Mouse (Mus musculus): Measurements from ENCODE around the gene Ric1.

Gene Ric1

DNA sequence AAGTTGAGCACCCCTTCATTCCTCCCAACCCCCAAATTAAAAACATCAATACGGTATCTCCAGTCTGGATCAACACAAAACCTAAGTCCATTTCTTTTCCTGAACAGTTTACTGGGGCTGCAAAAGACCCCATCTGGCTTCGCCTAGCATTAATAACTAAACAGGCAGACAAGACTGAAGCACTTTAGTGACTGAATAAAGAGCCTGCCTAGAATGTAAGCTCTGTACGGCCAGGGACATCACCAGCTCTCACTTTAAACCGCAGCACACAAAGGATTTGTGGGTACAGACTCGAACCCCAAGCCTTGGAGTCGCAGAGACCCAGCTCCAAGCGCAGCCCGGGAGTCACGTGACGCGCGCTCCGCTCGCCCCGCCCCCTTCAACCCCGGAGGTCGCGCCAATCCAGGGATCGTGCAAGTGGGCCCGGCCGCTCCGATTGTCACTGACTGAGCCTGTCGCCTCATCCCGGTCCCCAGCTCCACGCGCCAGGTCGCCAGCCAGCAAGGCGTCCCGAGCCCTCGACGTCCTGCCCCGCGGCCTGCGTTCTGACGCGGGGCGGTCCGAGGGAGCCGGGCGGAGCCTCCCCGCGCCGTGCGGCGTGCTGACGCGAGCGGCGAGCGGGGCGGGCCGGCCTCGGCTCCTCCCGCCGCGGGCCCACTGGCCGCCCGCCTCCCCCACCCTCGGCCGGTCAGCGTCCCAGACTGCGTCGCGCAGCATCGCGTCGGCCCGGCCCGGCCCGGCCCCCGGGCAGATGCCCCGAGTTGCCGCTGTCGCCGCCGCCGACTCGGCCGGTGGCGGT, at the start of gene Ric1:
Ric1 (plus strand) TSS at position 646 of the 799 bp plus-strand sequence.
- peak; percentile 85 to 88 for DNase-seq (ENCODE audit: low spot score in 2 of 2)

DNA sequence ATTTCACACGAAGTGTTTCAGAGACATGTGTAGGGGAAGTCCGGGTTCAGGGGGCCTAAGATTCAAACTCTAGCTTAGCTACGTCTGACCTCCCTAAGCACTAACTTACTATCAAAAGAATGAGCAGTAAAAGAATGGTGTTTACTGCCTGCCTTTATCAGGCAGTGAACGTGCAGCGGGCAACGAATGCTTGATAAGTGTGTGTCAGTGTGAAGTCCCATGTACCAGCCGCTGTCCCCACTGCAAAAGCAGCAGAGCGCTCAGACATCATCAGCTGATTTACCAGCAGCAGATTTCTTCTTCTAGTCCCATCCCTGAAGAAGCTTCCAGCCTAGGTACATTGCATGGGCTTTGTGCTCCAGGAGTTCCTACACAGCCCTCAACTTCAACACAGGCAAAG, 49.7 kb upstream of the Ric1 start:
- DNase-seq (ENCODE audit: low spot score in 2 of 2) = no peak

DNA sequence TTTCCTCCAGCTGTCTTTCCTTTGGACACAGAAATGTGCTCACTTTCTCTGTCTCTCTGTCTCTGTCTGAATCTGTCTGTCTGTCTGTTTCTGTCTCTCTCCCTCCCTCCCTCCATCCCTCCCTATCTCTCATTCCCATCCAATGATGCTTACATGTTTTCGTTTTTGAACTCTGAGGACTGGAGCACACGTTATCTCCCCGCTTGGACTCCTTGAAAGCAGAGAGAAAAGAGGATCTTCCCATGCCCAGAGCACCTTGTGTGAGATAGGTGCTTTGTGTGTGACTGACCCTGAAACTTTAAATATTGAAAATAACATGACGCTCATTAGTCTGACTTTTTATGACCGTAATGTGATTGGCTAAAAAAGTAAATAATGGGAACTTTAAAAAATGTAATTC, 49.1 kb upstream of the Ric1 start:
- DNase-seq (ENCODE audit: low spot score in 2 of 2) = no peak

DNA sequence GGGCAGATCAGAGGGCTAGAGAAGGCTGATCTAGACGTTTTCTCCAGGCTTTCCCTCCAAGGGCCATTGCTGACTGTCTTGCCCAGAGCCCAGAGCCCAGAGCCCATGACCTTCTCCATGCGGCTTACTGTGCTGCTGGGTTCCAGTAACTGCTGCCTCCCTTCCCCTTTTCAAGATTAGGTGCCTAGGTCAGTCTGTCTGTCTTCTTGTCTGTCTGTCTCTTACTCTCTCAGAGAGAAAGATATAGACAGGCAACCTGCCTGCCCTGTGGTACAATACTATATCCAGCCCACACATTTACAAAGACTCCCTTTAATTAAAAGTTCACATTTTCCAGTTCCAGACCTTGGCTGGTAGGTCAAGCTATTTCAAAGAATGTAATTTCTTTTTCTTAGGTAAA, 47.3 kb upstream of the Ric1 start:
- no peak for DNase-seq (ENCODE audit: low spot score in 2 of 2)

DNA sequence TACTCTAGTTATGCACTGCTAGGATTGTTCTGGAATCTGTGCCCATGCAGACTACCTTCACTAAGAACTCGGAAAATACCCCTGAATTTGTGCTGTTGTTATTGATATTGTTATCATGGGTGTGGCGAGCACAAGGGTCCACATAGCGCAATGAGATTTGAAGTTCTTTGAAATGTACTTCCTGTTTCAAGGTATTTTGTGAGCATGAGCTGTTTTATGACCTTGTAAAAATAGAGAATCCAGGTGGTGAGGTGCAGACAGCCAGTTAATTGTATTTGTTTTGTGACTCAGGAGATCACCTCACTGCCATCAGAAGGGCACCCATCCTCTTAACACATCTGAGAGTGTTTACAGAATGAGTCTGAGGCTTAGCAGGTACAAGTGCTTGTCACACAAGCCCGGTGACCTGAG, 46.9 kb upstream of the Ric1 start:
- no peak for DNase-seq (ENCODE audit: low spot score in 2 of 2)

DNA sequence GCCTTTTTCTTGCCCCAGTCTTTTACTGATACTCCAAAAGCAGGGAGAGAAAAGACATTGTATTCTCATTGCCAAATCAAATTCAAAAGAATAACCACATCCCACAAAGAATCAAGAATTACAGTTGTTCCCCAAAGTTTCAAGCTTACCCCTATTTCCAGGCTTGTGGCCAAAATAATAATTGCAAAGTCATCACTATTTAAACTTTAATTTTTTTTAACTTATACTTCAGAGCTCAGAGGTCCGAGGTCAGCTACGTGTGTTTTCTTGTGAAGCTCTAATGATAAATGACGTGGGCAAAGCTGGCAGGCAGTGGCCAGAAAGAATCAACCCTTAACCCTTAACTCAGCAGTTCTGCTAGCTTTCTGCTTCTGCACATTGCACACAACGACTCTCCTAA, 43.5 kb upstream of the Ric1 start:
- no peak for DNase-seq (ENCODE audit: low spot score in 2 of 2)

DNA sequence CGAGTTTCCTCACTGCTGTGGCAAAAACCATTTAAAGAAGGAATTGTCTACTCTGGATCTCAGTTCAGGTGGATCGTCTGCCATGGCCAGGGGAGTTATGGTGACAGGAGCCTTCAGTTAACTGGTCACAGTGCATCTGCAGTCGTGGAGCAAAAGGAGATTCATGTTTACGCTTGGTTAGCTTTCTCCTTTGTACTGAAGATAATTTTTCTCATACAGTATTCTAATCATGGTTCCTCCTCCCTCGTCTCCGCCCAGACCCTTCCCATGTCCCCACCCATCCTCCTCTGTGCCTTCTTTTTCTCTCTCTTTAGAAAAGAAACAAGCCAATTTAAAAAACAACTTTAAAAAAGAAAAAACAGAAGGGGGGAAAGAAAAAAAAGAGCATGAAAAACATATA, 40.5 kb upstream of the Ric1 start:
- DNase-seq (ENCODE audit: low spot score in 2 of 2) = no peak

DNA sequence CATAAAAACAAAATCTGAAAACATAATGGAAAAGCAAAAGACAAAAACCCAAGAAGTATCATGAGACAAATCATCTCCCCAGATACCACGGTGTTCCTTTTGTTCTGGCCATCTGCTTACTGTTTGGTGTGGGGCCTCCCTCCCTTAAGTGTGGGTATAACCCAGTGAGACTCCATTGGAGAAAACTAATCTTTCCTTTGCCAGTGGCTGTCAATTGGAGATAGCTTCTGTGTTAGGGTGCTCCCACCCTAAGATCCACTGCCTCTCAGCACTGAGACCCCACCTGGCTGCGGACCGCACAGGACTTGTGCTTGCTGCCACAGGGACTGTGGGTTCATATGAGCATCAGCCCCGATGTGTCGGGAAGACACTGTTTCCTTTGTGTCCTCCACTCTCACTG, 39.9 kb upstream of the Ric1 start:
- DNase-seq (ENCODE audit: low spot score in 2 of 2) = no peak

DNA sequence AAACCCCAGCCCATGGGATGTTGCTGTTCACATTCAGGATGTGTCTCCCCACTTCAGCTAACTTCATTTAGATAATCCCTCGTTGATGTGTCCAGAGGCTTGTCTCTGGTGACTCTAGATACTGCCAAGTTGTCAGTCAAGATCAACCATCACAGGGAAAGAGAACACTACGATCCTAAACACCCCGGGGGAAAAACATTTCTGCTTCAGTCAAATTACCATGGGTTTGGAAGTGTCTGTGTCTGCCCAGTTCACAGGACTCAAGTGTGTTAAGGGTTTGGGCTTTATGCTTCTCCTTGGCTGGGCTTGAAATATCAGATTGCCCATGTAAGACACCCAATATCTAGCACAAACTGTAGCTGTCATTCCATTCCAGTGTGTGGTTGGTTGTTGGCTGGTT, 39.4 kb upstream of the Ric1 start:
- DNase-seq (ENCODE audit: low spot score in 2 of 2) = no peak

DNA sequence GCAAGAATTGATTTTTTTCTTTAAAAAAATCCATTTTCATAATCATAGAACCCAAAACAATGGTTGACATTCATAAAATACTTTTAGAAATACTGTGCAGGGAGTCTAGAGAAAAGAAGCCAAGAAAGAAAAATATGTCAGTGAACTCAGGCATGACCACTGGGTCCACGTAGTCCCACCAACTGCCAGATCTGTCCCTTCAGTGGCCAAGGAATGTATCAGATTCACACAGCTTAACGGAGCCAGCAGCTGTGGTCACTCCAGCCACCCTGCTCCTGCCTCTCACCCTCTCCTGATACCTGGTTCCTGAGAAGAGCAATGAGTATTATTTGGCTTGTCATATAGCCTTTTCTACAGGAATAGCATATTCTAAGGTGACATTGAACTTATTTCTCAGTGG, 38.7 kb upstream of the Ric1 start:
- DNase-seq (ENCODE audit: low spot score in 2 of 2) = no peak

DNA sequence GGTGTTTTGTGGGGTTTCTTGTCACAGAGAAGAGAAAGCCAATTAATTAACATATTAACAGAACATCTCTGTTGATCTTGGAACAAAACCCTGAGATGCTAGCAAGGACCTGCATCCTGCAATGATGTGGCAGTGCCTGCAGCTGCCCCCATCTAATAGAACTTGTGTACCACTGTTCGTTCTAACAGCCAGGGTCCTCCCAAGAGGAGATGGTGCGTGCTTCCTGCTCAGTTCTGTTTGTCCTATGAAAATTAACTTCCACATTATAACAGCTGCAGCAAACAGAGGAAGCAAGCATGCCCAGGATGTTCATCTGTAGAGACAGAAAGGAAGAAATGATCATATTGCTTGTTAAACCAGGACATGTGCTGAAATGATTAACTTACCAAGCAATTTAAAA, 37.5 kb upstream of the Ric1 start:
- no peak for DNase-seq (ENCODE audit: low spot score in 2 of 2)

DNA sequence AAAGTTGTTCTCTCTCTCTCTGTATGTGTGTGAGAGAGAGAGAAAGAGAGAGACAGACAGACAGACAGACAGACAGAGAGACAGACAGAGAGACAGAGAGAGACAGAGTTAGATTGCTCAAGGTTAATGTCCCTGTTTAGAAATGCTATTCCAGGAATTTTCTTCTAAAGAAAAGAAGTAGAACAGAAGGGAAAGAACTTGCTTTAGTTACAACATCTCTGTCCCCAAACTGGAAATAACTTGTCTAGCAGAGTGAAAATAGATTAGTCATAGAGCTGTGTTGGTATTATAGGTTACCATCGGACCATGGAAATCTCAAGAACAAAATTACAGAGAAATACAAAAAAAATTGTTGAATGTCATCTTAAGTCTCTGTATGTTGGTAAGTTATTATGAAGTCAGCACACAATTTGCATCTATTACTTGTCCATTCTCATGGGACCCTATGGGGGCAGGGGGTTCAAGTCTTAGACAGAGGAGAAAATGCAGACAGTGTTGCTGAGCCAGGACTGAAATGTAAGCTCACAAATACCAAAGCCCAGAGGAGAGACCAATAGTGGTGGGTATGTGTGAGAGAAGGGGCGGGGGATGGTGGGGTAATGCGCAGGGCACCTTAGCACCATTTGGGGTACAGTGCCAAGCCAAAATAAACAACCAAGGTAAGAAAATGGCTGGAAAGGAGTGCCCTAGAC, 36.7 kb upstream of the Ric1 start:
- DNase-seq (ENCODE audit: low spot score in 2 of 2) = no peak

DNA sequence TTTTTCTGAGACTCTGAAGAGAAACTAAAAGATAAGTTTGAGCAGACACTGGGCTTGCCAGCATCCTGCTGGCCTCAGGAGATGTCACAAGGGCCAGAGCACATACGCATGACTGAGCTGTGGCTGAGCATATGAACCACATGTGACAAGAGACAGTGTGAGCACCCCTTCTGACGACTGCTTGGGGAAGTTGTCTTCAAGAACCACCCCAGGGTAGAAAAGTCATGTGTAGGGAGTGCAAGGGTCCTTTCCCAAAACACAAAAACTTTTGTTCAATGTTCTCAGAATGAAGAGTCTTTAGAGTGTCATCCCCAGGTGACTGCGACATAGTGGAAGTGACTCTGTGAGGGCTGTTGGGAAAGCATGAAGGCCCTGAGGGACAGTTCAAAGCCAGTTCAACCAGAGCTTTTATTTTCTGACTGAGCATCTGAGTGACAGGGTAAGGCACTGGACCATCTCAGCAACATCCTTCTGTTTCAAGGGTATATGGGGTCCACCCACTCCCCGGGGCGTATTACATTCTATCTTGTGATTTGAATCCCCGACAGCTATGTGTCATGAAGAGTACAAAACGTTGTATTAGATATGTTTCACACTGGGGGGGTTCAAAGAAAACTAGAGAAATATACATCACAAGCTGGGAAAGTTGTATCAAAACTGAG, 35.4 kb upstream of the Ric1 start:
- peak in 1 of 2 experiments; percentile 35 for DNase-seq (ENCODE audit: low spot score in 2 of 2)

DNA sequence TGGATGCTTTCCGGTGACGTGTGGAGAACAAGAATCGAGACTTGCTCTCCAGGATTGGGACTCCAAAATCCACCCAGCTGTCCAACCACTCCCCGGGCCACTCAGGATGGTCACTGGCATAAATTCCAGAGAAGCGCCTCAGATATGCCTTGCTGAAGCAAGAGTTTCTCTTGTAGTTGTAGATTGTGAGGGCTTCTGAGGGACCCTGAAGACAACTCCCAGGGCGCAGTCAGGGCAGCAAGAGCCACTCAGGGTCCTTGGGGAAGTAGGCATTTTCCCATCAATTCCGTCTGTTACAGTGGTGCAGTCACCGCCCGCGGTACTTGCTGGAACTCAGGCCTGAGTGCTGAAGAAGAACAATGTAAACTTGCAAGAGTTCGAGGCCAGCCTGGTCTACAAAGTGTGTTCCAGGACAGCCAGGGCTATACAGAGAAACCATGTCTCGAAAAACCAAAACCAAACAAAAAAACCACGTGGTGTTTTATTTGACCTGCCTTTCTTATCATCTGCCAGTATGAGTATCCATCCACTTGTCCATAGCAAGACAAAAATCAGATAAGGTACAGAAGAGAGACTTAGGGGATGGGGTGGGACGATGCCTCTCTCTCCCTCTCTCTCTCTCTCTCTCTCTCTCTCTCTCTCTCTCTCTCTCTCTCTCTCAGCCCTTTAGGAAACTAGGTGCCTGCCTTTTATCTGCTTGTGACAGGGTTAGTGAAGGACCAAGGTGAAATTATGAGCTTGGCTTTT, 34.6 kb upstream of the Ric1 start:
- no peak for DNase-seq (ENCODE audit: low spot score in 2 of 2)

DNA sequence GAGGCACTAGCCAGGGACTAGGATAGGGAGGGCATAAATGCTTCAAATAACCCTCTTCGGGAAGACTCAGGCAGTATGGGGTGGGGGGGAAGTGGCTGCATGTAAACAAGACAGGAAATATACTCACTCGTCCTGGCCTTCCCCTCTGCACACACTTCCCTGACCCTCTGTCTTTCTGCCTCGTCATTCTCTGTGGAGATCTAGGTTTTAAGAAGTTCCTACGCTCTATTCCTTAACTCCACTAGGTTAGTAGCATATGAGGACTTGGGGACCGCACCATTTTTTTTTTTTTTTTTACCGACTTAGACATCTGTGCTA, 34.0 kb upstream of the Ric1 start:
- DNase-seq (ENCODE audit: low spot score in 2 of 2) = no peak

DNA sequence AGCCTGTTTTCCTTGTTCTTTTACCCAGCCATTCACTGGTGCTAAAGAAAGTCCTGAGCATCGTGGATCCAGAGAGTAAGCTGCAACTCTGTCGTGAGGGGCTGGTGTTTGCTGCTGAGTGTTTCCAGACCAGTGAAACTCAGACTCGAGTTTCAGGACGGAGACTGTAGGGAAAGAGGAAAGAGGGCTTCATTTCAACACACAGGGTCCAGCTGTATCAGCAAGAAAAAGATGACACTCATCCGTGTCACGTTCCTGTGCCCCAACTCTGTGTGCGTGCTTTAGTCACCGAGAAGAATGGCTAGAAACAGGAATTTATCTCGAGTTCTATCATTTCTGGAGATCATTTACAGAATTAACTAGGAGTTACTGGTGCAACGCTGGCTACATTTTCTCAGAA, 33.7 kb upstream of the Ric1 start:
- no peak for DNase-seq (ENCODE audit: low spot score in 2 of 2)

DNA sequence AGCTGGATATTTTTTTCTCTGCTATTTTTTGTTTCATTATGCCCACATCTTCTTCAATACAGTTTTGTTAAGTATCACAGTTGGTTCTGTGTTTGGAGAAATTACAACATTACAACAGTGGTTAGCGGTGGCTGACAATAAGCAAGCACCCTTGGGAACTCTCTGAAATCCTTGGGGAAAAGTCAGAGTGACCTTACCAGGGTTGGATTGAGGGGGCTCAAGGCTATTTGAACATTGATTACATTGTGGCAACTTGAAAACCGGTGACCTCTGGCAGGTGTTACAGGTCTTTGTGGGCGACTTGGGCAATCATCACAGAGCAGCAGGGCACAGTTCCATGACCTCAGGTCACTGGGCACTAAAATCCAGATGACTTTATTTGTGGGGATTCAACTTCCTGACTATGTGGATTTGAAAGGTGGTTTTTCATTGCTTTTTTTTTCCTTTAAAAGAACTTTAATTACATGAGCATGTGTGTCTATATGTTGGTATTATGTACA, 32.2 kb upstream of the Ric1 start:
- DNase-seq (ENCODE audit: low spot score in 2 of 2) = no peak

DNA sequence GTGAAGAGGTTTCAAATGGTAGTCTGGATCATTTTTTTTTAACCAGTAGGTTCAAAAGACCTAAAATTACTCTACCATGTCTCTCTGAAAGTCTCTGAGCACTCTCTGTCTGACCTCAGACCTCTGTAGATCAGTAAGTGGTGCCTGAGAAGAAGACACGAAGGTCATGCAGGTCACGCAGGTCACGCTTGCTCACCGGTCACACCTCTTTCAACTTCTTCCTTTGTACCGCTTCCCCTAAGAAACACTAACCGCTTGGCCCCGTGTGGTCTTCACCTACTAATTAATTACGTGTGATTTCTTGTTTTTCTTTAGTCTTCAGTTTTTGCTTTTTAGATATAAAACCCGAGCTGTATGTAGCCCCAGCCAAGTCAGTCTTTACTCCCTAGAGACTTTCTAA, 30.6 kb upstream of the Ric1 start:
- no peak for DNase-seq (ENCODE audit: low spot score in 2 of 2)

DNA sequence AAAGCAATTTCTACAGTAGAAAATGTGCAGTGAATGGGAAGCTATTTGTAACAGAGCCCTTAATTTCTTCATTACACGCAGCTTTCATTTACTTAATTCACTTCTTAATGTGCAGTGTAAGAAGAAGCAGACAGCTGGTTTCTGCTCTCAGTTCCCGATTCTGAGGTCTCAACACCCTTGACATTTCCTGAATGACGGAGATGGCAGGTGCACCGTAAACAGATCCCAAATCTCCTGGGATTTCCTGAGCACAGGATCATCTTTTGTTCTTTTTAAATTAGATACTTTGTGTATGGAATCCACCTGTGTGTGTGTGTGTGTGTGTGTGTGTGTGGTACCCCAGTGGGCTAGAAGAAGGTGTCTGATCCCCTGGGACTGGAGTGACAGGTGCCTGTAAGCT, 27.6 kb upstream of the Ric1 start:
- no peak for DNase-seq (ENCODE audit: low spot score in 2 of 2)

DNA sequence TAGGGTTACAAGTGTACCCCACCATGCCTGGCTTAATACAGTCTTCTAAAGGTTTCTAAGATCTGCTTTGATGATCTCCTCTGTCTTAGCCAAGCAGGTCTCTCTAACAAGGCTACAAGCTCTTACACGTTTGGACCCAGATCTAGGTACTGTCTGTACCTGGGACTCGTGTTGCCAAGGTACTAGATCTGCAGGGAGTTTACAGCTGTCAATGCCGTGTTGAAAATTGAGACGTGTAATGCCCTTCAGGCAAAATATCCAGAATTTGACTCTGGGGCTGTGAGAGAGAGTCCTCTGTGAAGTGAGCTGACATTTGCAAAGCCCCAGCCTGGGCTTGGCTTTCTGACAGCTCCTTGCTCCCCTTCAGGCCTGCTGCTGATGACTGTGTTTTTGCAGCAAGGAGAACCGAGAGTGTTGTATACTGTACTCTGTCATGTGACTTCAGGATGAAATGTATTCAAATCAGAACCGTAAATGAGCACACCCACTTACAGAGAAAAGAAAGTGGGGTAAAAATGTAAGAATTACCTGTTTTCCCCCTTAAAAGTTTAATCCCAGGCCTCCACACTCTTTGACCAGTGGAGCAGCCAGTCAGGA, 26.0 kb upstream of the Ric1 start:
- DNase-seq (ENCODE audit: low spot score in 2 of 2) = no peak

DNA sequence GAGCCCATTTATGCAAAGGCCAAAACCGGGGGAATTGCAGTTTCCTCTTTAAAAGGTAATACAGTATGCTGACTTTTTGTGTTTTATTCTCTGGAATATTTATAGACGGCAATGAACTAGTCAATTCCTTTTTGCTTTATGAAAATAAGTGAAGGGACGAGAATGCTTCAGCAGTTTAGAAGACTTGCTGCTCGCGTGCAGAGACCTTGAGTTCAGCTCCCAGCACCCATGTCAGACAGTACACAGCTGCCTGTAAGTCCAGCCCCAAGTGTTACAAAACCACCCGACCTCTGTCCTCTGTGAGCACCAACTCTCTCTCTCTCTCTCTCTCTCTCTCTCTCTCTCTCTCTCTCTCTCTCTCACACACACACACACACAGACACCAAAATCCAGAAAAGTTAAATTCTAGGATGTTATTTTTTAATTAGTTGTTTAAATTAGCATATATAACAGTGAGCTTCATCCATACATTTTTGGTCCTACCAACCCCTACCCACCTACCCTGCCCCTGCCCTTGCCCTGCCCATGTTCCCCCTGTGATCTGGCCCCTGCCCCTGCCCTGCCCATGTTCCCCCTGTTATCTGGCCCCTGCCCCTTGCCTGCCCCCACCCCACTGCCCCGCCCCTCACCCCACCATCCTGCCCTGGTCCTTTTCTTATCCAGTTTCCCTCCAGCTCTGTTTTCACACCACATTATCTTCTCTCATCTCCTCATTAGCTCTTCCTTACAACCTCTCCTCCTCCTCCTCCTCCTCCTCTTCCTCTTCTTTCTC, 25.1 kb upstream of the Ric1 start:
- no peak for DNase-seq (ENCODE audit: low spot score in 2 of 2)

All from urinary bladder, postnatal 4 days (tissue).